Mouse (Mus musculus) mesoderm, embryonic 11.5 days (tissue): ENCODE measurements around the gene Tor3a.

Source experiments
- DNase-seq: peaks from one replicate; pipeline ENCODE4 v3.0.0-alpha.2; 2012; ENCODE audit warnings: low read depth, low spot score

Tor3a gene

GRCm38 (mm10) chr1:156635148-156635547, 39.0 kb downstream of the Tor3a start:
- no peak for DNase-seq

GRCm38 (mm10) chr1:156633095-156633494, 41.1 kb downstream of the Tor3a start:
- no peak for DNase-seq

GRCm38 (mm10) chr1:156630965-156631364, 43.2 kb downstream of the Tor3a start:
- DNase-seq, result no peak

GRCm38 (mm10) chr1:156629984-156630383, 44.2 kb downstream of the Tor3a start:
- no peak for DNase-seq

- no peak for DNase-seq
These were observed 47.4 kb downstream of the Tor3a start for GRCm38 (mm10) chr1:156626729-156627128.

GRCm38 (mm10) chr1:156624231-156624630, 49.9 kb downstream of the Tor3a start:
- no peak for DNase-seq

GRCm38 (mm10) chr1:156620951-156621350, 53.2 kb downstream of the Tor3a start:
- DNase-seq, result no peak

GRCm38 (mm10) chr1:156620292-156620909, 53.8 kb downstream of the Tor3a start:
- no peak for DNase-seq

- no peak for DNase-seq
These were observed 56.3 kb downstream of the Tor3a start for GRCm38 (mm10) chr1:156617811-156618210.

- DNase-seq, result peak; percentile 18
These were observed 57.1 kb downstream of the Tor3a start for GRCm38 (mm10) chr1:156616989-156617598.

- peak; percentile 75 for DNase-seq
These were observed 58.6 kb downstream of the Tor3a start for GRCm38 (mm10) chr1:156615381-156616133.

- DNase-seq, result no peak
These were observed 59.4 kb downstream of the Tor3a start for GRCm38 (mm10) chr1:156614710-156615109.

- peak; percentile 83 for DNase-seq
These were observed 60.2 kb downstream of the Tor3a start for GRCm38 (mm10) chr1:156613855-156614530.

- DNase-seq, result no peak
These were observed 63.9 kb downstream of the Tor3a start for GRCm38 (mm10) chr1:156610257-156610656.

- DNase-seq, result no peak
These were observed 65.7 kb downstream of the Tor3a start for GRCm38 (mm10) chr1:156608496-156608895.

- DNase-seq, result no peak
These were observed 68.2 kb downstream of the Tor3a start for GRCm38 (mm10) chr1:156605940-156606339.

- no peak for DNase-seq
These were observed 68.9 kb downstream of the Tor3a start for GRCm38 (mm10) chr1:156605094-156605866.
